Mouse (Mus musculus) heart, adult 9 months (tissue): ENCODE measurements around the gene Arhgef18.

Source experiments
- DNase-seq, 2 experiments: peaks; one replicate each; pipeline ENCODE4 v3.0.0; 2022; ENCODE audit warnings: low spot score in 2 of 2

Arhgef18 gene

GRCm38 (mm10) chr8:3451992-3452391 lies 59.2 kb downstream of the Arhgef18 start:
- no peak for DNase-seq

GRCm38 (mm10) chr8:3463248-3463647 lies 70.4 kb downstream of the Arhgef18 start:
- DNase-seq = no peak

DNA sequence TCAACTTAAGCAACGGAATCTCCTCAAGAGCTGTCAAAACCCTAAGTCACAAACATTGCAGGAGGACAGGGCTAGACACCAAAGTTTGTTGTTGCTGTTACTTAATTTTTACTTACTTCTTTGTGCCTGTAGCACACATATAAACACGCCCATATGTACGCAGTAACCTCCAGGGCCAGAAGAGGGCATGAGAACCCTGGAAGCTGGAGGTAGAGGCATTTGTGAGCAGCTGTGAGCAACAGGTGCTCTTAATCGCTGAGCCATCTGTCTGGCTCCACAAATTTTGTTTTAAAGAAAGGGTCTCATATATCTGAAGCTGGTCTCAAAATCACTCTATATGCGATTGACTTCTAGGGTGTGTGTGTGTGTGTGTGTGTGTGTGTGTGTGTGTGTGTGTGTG lies 71.5 kb downstream of the Arhgef18 start:
- DNase-seq = no peak

- DNase-seq = peak; percentile 96 to 98
Observed at GRCm38 (mm10) chr8:3467006-3467885, 74.4 kb downstream of the Arhgef18 start, which contains the start of gene Pex11g. Gene Pex11g, minus strand, starts transcription at chr8:3467680.

DNA sequence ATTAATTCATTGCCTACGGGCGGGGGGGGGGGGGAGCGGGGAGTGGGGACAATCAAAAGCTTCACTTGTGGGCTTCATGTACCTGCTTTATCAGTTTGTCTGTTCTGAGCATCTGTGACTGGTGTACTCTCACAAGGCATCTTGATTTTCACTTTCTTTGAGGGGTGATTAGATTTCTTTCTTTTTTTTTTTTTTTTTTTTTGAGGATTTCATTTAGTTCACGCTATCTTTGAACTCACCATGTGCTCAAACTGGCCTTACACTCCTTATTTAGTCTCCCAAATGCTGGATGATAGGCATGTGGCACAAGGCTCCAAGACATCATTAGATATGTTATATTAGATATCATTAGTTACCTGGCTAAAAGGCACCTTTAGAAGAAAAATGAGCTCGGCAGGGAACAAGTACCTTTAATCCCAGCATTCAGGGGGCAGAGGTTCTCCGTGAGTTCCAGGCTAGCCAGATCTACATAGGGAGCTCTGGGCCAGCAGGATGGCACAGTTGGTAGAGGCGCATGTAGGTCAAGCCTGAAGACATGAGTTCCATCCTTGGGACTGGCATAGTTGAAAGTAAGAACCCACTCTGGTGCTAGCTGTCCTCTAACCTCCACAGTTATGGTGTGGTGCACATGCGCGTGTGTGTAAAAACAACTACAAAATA lies 75.2 kb downstream of the Arhgef18 start:
- DNase-seq = no peak

DNA sequence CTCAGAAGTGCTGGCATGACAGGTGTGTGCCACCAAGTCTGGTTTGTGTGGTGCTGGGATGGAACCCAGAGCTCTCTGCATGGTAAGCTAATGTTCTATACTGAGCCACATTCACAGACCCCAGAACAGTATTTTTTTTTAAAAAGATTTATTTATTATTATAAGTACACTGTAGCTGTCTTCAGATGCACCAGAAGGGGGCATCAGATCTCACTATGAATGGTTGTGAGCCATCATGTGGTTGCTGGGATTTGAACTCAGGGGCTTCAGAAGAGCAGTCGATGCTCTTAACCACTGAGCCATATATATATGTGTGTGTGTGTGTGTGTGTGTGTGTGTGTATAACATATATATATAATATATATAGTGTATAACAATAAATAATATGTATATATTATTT lies 76.0 kb downstream of the Arhgef18 start:
- no peak for DNase-seq

DNA sequence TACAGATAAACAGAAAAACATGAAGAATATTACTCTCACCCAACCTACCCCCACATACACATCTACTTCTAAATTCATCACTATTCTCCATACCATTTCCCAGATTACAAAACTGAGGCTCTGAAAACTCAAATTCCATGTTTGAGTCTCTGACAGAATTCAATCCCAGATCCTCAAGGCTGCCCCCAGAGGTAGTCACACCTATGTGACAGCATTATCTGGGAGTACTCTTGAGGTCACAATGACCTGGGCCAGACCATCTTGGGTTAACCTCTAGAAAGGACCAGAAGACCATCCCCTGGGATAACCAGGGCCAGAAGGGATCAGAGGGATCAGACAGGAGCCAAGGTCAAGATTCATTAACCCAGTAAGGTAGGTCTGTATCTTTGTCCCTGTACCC lies 77.8 kb downstream of the Arhgef18 start, which contains the start of gene Tex45:
Gene Tex45 (plus strand): TSS at position 301 of the 400 bp plus-strand sequence.
- no peak for DNase-seq

DNA sequence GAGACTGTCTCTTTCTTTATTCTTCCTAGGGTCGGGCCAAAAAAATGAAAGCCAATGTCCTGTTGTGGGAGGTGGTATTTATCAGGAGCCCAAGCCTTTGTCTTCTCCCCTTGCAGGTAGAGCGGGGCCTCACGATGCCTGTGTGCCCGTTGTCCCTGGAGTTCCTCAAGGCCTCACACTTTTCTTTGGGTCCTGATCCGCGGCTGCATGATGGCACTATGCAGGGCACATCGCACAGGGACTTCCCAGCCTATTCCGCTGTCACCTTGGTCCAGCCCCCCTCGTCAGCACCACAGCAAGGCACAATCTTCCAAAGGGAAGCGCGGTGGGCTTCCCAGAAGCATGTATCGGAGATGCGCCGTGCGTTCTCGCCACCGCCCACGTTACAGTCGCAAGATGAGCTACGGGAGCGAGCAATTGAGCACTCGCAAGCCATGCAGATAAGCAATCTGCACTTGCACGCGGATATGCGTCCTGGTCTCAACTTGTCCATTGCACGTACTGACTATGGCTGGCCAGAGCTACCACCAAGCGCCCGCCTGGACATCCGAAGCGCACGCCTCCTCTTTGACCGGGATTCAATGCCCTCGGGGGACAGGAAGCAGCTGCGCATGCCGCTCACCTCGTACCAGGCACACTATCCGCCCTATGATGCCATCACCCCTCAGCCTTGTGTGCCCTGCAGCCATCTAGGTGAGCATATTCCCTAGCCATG lies 83.1 kb downstream of the Arhgef18 start:
- DNase-seq = no peak

DNA sequence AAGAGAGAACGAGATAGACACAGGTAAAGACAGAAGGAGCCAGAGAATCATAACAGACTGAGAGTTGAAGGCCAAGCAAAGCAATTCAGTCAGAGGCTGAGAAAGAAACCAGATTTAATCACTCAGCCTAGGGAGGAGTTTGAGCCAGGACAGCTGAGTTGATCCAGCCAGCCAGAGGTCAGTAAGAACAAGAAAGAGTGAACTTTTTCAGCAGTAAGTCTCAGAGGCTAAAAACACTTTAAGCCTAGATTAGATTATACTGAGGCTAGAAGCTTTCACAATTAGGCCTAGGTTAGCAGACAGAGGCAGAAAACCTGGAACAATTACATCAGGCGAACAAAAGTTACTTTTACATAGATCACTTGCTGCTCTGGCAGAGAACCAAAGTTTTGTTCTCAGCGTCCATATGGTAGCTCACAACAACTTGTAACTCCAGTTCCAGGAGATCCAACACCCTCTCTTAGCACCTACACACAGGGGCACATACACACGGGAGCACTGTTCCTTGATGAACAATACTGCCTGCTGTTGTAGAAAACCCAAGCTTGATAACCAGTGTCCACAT lies 87.5 kb downstream of the Arhgef18 start:
- DNase-seq = no peak

DNA sequence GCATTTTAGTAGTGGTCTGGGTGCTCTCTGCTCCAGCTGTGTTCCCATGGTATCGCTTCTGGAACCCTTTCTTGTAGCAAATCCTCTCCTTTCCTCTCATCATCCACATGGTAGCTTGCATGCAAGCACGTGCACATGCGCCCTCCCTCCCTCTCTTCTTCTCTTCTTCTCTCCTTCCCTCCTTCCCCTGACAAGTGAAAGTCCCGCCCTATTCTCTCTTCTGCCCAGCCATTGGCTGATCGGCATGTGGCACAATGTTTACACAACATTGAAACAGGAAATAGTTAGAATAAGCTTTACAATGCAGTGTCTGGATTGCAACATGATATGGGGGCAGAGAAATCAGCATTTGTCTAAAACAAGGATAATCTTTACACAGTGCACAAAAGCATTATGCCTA lies 88.8 kb downstream of the Arhgef18 start:
- no peak for DNase-seq

GRCm38 (mm10) chr8:3482240-3482740 lies 89.5 kb downstream of the Arhgef18 start:
- DNase-seq = no peak

DNA sequence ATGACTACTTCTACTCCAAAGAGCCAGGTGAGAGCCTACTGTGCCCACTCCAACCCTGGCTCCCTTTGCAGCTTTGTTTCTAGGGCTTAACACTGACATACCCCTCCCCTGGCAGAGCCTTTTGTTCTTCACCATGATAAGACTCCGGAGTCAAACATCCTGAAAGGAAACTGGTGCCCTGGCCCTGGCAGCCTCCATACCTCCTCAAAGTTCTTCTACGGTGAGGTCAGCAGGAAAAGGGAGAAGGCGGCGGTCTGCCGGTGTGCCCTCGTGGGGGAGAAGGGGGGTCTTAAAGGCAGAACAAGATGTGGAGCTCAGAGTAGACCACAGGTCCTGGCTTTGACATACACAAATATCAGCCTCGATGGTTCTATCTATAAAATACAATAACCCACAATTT lies 90.7 kb downstream of the Arhgef18 start:
- DNase-seq = no peak

DNA sequence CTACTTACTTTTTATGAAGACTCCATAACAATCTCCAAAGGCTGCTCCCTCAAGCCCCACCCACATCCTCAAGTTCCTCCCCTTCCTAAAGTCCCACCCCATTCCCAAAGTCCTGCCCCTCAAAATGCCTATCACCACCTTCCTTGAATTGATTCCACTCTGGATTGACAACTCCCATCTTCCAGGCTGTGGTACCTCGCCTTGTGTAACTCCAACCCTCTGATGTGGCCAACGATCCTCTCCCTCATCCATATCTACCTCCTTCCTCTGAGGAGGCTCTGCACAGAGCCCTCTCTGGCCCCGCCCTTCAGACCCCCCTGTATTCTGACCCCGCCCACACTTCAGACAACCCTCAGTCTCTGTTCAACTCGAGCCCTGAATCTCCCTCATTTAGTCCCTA lies 92.4 kb downstream of the Arhgef18 start:
- no peak for DNase-seq

- DNase-seq = peak; percentile 68
Observed at GRCm38 (mm10) chr8:3492901-3493844, 100.4 kb downstream of the Arhgef18 start, which contains the start of gene Zfp358. Gene Zfp358, plus strand, starts transcription at chr8:3493138.

- no peak for DNase-seq
Observed at GRCm38 (mm10) chr8:3493845-3494208, 101.0 kb downstream of the Arhgef18 start.

DNA sequence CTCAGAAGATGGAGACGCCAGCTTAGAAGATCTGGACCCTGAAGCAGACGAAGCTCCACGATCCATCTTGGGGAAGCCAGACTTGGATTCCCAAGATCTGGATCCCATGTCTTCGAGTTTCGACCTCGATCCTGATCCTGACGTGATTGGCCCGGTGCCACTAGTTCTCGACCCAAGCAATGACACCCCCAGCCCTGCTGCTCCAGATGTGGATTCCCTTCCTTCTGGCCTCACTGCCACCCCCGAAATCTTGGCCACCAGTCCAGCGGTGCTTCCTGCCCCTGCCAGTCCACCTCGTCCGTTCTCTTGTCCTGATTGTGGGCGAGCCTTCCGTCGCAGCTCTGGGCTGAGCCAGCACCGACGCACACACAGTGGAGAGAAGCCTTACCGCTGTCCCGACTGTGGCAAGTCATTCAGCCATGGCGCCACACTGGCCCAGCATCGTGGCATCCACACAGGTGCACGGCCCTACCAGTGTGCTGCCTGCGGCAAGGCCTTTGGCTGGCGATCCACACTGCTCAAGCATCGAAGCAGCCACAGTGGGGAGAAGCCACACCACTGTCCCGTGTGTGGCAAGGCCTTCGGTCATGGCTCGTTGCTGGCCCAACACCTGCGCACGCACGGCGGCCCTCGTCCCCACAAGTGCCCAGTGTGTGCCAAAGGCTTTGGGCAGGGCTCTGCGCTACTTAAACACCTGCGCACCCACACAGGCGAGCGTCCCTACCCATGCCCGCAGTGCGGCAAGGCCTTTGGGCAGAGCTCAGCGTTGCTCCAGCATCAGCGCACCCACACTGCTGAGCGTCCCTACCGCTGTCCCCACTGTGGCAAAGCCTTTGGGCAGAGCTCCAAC lies 103.0 kb downstream of the Arhgef18 start:
- DNase-seq = no peak

- DNase-seq = no peak
Observed at GRCm38 (mm10) chr8:3496428-3496748, 103.6 kb downstream of the Arhgef18 start.

DNA sequence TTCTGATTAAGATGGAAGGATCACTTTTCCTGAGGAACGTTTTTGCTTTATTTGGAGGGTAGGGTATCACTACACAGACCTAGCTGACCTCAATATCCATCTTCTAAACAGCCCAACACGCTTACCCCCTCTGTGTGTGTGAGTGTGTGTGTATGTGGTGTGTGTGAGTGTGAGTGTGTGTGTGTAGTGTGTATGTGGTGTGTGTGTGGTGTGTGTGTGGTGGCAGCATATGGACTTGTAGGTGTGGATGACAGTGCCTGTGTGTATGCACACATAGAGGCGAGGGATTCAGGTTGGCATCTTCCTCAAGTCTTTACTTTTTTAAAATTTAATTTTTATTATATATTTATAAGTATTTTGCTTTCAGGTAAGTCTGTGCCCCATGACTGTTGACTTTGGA lies 105.8 kb downstream of the Arhgef18 start:
- DNase-seq = no peak

- no peak for DNase-seq
Observed at GRCm38 (mm10) chr8:3499751-3500150, 106.9 kb downstream of the Arhgef18 start.
